Mouse (Mus musculus) thymus, adult 2 months (tissue): Measurements from ENCODE around the gene Fbp1.
"Not testable (repeated sequence)": the region's sequence is repeated elsewhere in the genome, so short reads cannot be mapped to it uniquely, and the experiment has no call there.

Experiments used
- CTCF ChIP-seq: fragments of 200-500 bp; IDR thresholded peaks from 2 replicates; pipeline ENCODE4 v1.5.1; 2012; ENCODE audit warnings: mild to moderate bottlenecking, control low read depth, low read length, moderate library complexity, borderline replicate concordance; ENCODE audit not compliant: control insufficient read depth, poor library complexity, insufficient read depth; ENCODE audit errors: extremely low read depth
- POLR2A ChIP-seq: fragments of 200-500 bp; IDR thresholded peaks from 2 replicates; pipeline ENCODE4 v1.6.1; 2012; ENCODE audit warnings: mild to moderate bottlenecking, low read length, control low read depth, moderate library complexity; ENCODE audit not compliant: control insufficient read depth, poor library complexity, insufficient read depth; ENCODE audit errors: extremely low read depth

DNA sequence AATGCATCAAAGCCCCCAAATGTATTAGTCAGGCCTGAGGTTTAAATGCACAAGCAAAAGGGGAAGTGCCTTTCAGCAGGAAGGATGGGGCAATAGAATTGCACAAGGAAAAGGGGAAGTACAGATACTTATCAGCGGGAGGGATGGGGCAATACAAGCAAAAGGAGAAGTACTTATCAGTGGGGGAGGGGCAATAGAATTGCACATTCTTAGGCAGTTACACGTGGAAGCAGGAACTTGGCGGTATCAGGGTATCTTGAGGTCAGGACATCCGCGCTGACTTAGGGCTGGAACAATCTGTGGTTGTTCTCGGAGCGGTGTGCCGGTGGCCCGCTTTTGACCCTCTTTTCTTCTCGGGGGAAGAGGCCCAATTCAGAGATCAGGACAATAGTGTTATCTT lies 28.8 kb downstream of the Fbp1 start:
- not testable (repeated sequence) for TF ChIP-seq CTCF, POLR2A
